Mouse (Mus musculus): ENCODE measurements around the gene Fam71a. TPM values are rescaled to one million over a fixed set of nuclear protein-coding genes. Genes with fewer than 3 reads are reported as not detected.

The Fam71a gene
- polyA plus RNA-seq (2016; fragmentation: Nextera tagmentation; extraction: Ambion mirVana): not detected in 2 replicates

GRCm38 (mm10) chr1:191164717-191165116 lies at the start of gene Fam71a:
Fam71a (minus strand) TSS chr1:191164817.
- no peaks in the 10 kb centered on the region for H3K4me1 ChIP-seq
- no peak within 1 kb of the TSS for H3K4me3 ChIP-seq
- H3K4me2 ChIP-seq (replicated peaks): no peak within 1 kb of the TSS
- H3K9me3 ChIP-seq: no peaks in the 10 kb centered on the region
- 91% methylated on average over 3 of the region's 3 CpGs for WGBS
- ATAC-seq (ENCODE audit: low FRiP score, low read depth): no peak
- no peak within 1 kb of the TSS for H3K9ac ChIP-seq
- no peak within 1 kb of the TSS for H3K27ac ChIP-seq
- H3K36me3 ChIP-seq: no peaks in the 10 kb centered on the region
- H3K27me3 ChIP-seq (replicated peaks): no peaks in the 10 kb centered on the region

- H3K4me1 ChIP-seq: no peaks in the 10 kb centered on the region
- H3K9me3 ChIP-seq: no peaks in the 10 kb centered on the region
- H3K27me3 ChIP-seq (replicated peaks): 0 out of 2 replicates have a peak, but pooled peaks cover 3% of the 10 kb centered on the region
- no peak overlapping the region for H3K27ac ChIP-seq
- no peak overlapping the region for H3K4me2 ChIP-seq (replicated peaks)
- no peak for ATAC-seq (ENCODE audit: low FRiP score, low read depth)
- no peak overlapping the region for H3K9ac ChIP-seq
- no peaks in the 10 kb centered on the region for H3K36me3 ChIP-seq
- H3K4me3 ChIP-seq: no peak overlapping the region
- WGBS: 67% methylated on average over 2 of the region's 2 CpGs
Observed at GRCm38 (mm10) chr1:191211096-191211495, 46.5 kb upstream of the Fam71a start.

DNA sequence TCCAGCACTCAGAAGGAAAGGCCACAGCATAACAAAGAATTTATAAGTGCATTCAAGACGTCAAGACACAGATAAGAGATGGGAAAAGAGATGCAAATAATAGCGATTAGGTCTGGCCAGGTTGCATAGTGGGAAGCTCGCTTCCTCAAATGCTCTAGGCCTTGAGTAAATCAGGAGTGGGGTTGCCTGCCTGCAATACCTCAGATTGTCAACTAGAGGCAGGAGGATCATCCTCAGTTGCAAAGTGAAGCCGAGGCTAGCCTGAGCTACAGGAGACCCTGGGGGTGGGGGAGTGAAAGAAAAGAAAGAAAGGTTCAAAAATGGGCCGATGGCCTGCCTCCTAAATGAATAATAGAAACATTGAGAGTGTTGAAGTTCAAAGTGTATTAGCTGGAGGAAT lies 41.2 kb upstream of the Fam71a start:
- 85% methylated on average over 5 of the region's 5 CpGs for WGBS
- H3K4me1 ChIP-seq: no peaks in the 10 kb centered on the region

GRCm38 (mm10) chr1:191204876-191205275 lies 40.3 kb upstream of the Fam71a start:
- no peak for ATAC-seq (ENCODE audit: low FRiP score, low read depth)
- WGBS: 83% methylated on average over 5 of the region's 5 CpGs
- Histone ChIP-seq H3K4me1 (no peaks in the 10 kb centered on the region), H3K9me3 (no peaks in the 10 kb centered on the region), H3K9ac (no peak overlapping the region), H3K27me3 (replicated peaks) (no peaks in the 10 kb centered on the region), H3K4me3 (no peak overlapping the region), H3K27ac (no peak overlapping the region), H3K36me3 (no peaks in the 10 kb centered on the region), H3K4me2 (replicated peaks) (no peak overlapping the region)

More for the DNA sequence above, 41.2 kb upstream of the Fam71a start:
- no peaks in the 10 kb centered on the region for H3K36me3 ChIP-seq
- H3K4me3 ChIP-seq: no peak overlapping the region
- no peaks in the 10 kb centered on the region for H3K9me3 ChIP-seq
- H3K9ac ChIP-seq: no peak overlapping the region
- no peak overlapping the region for H3K27ac ChIP-seq
- H3K4me2 ChIP-seq (replicated peaks): no peak overlapping the region
- ATAC-seq (ENCODE audit: low FRiP score, low read depth): no peak
- no peaks in the 10 kb centered on the region for H3K27me3 ChIP-seq (replicated peaks)

DNA sequence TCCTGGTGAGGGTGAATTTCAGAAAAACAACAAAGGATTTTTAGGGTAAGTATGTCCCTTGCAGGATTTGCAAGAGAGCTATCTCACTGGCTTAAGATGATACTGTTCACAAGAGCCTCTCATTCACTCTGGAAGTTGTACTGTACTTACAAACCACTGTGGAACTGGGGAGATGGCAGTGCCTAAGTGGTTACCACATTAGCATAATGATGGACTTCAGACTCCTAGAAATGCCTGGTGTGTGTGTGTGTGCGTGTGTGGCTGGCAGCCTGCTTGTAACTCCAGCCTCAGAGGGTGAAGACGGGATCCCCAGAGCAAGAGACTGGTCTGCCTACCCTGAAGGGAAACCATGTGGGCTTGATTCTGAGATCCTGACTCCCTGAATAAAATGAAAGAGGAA lies 38.9 kb upstream of the Fam71a start:
- H3K9me3 ChIP-seq: no peaks in the 10 kb centered on the region
- no peak overlapping the region for H3K4me2 ChIP-seq (replicated peaks)
- H3K27me3 ChIP-seq (replicated peaks): no peaks in the 10 kb centered on the region
- WGBS: 79% methylated on average over 2 of the region's 2 CpGs
- ATAC-seq (ENCODE audit: low FRiP score, low read depth): no peak
- H3K36me3 ChIP-seq: no peaks in the 10 kb centered on the region
- no peaks in the 10 kb centered on the region for H3K4me1 ChIP-seq
- no peak overlapping the region for H3K27ac ChIP-seq
- no peak overlapping the region for H3K9ac ChIP-seq
- no peak overlapping the region for H3K4me3 ChIP-seq

GRCm38 (mm10) chr1:191202208-191202952 lies 37.8 kb upstream of the Fam71a start:
- 82% methylated on average over 11 of the region's 11 CpGs for whole genome bisulfite sequencing
- Histone ChIP-seq H3K9ac (no peak overlapping the region), H3K4me3 (no peak overlapping the region), H3K27ac (no peak overlapping the region), H3K27me3 (replicated peaks) (no peaks in the 10 kb centered on the region), H3K9me3 (no peaks in the 10 kb centered on the region), H3K36me3 (no peaks in the 10 kb centered on the region), H3K4me2 (replicated peaks) (no peak overlapping the region), H3K4me1 (no peaks in the 10 kb centered on the region)
- ATAC-seq (ENCODE audit: low FRiP score, low read depth): no peak

GRCm38 (mm10) chr1:191200816-191201602 lies 36.4 kb upstream of the Fam71a start:
- 87% methylated on average over 9 of the region's 9 CpGs for WGBS
- ATAC-seq (ENCODE audit: low FRiP score, low read depth): no peak
- Histone ChIP-seq H3K36me3 (no peaks in the 10 kb centered on the region), H3K9ac (no peak overlapping the region), H3K27ac (no peak overlapping the region), H3K9me3 (no peaks in the 10 kb centered on the region), H3K4me2 (replicated peaks) (no peak overlapping the region), H3K4me3 (no peak overlapping the region), H3K4me1 (no peaks in the 10 kb centered on the region), H3K27me3 (replicated peaks) (no peaks in the 10 kb centered on the region)

GRCm38 (mm10) chr1:191197916-191198315 lies 33.3 kb upstream of the Fam71a start:
- Histone ChIP-seq H3K9ac (no peak overlapping the region), H3K27ac (no peak overlapping the region), H3K27me3 (replicated peaks) (no peaks in the 10 kb centered on the region), H3K4me3 (no peak overlapping the region), H3K9me3 (no peaks in the 10 kb centered on the region), H3K4me2 (replicated peaks) (no peak overlapping the region), H3K36me3 (no peaks in the 10 kb centered on the region), H3K4me1 (no peaks in the 10 kb centered on the region)
- 83% methylated on average over 7 of the region's 7 CpGs for WGBS
- no peak for ATAC-seq (ENCODE audit: low FRiP score, low read depth)

GRCm38 (mm10) chr1:191196016-191196415 lies 31.4 kb upstream of the Fam71a start:
- no peak overlapping the region for H3K4me2 ChIP-seq (replicated peaks)
- H3K9ac ChIP-seq: no peak overlapping the region
- no peak overlapping the region for H3K27ac ChIP-seq
- ATAC-seq (ENCODE audit: low FRiP score, low read depth): no peak
- H3K9me3 ChIP-seq: no peaks in the 10 kb centered on the region
- no peaks in the 10 kb centered on the region for H3K4me1 ChIP-seq
- no peak overlapping the region for H3K4me3 ChIP-seq
- 0 out of 2 replicates have a peak, but pooled peaks cover 2% of the 10 kb centered on the region for H3K27me3 ChIP-seq (replicated peaks)
- 92% methylated on average over 6 of the region's 6 CpGs for WGBS
- no peaks in the 10 kb centered on the region for H3K36me3 ChIP-seq

DNA sequence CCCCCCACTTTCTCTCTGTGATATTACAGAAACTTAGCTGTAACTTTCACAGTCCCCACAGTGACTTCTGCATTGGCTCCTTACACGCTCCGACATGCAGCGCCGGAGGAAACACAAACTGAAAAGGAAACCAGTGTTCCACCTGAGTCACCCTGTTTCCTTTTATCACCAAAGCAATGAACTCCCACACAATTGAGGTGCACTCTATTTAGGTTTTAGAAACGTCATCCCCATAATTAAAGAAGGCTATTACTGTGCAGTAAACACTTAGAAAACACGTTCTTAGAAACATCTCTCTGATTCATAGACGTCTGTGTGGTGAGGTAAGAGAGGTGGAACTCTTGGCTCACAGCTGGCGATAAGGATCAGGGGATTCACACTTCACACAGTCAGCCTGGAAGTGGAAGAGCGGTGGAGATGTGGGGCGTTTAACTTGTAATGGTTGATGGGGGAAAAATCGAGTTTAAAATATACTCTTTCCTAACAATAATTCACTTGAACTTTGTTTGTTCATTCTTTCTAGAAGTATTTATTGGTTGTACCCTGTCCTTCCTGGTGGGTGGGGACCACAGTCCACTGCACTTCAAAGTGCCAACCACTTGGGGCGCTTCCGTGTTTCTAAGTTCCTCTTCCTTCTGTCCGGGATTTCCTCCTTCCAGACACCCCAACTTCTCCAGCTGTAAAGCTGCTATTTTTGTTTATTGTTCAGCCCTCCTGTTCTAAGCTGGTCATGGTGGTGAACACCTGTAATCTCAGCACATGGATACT lies 29.2 kb upstream of the Fam71a start:
- no peaks in the 10 kb centered on the region for H3K4me1 ChIP-seq
- no peaks in the 10 kb centered on the region for H3K9me3 ChIP-seq
- H3K9ac ChIP-seq: no peak overlapping the region
- H3K4me2 ChIP-seq (replicated peaks): no peak overlapping the region
- no peak for ATAC-seq (ENCODE audit: low FRiP score, low read depth)
- no peaks in the 10 kb centered on the region for H3K36me3 ChIP-seq
- H3K4me3 ChIP-seq: no peak overlapping the region
- no peak overlapping the region for H3K27ac ChIP-seq
- 53% methylated on average over 14 of the region's 14 CpGs for WGBS
- peaks cover 7% of the 10 kb centered on the region; the same call in 1 of the 2 replicates for H3K27me3 ChIP-seq (replicated peaks)

DNA sequence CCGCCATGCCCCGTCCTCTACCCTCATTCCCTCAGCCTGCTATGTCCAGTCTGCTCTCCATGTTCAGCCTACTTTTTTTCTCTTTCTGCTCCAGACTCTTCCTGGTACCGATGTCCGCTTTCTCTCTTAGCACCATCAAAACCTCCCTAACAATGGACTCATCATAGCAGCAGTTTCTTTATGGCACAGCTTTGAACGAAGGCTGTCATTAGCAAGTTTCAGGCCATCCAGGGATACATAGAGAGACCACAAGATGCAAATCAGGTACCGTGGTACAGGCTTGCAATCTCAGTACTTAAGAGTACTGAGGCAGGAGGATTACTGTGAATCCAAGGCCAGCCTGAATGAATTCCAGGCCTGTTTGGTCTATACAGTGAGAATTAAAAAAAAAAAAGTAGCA lies 28.1 kb upstream of the Fam71a start:
- Histone ChIP-seq H3K36me3 (no peaks in the 10 kb centered on the region), H3K4me2 (replicated peaks) (no peak overlapping the region), H3K9ac (no peak overlapping the region), H3K27ac (no peak overlapping the region), H3K4me1 (no peaks in the 10 kb centered on the region), H3K27me3 (replicated peaks) (peaks cover 16% of the 10 kb centered on the region), H3K4me3 (no peak overlapping the region), H3K9me3 (no peaks in the 10 kb centered on the region)
- no peak for ATAC-seq (ENCODE audit: low FRiP score, low read depth)
- WGBS: 84% methylated on average over 6 of the region's 6 CpGs

DNA sequence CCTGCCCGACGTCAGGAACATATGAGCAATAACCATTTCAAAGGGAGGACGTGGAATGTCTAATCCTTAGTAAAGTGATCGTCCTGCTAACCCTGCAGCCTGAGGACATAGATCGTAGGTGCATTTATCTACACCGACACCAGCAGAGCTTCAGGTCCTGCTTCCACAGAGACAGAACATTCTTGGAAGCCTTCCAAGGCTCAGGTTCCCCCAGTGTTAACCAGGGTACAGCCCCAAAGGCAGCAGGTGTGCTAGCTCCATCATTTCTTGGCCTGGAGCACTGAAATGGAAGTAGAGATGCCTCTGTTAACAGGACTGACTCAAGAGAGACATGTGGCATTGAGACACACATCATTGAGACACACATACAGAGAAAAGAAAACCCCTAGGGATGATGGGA lies 27.6 kb upstream of the Fam71a start:
- Histone ChIP-seq H3K4me1 (no peaks in the 10 kb centered on the region), H3K27ac (no peak overlapping the region), H3K9ac (no peak overlapping the region), H3K4me3 (no peak overlapping the region), H3K4me2 (replicated peaks) (no peak overlapping the region), H3K9me3 (no peaks in the 10 kb centered on the region), H3K27me3 (replicated peaks) (peaks cover 22% of the 10 kb centered on the region), H3K36me3 (no peaks in the 10 kb centered on the region)
- ATAC-seq (ENCODE audit: low FRiP score, low read depth): no peak
- WGBS: 80% methylated on average over 6 of the region's 6 CpGs
